Mouse (Mus musculus) lung, embryonic 14.5 days (tissue): Measurements from ENCODE around the gene Csrnp1. TPM values are rescaled to one million over a fixed set of nuclear protein-coding genes. Genes with fewer than 3 reads are reported as not detected.

ENCODE experiments used
- ATAC-seq: fragments of 200-750 bp; cut with Nextera tagmentation; 2 replicates; pipeline ENCODE4 v1.8.0; 2017; ENCODE audit warnings: mild to moderate bottlenecking, moderate TSS enrichment, moderate library complexity; ENCODE audit not compliant: insufficient read depth
- DNase-seq: peaks from one replicate; pipeline ENCODE4 v3.0.0-alpha.2; 2015
- H3K27ac ChIP-seq: fragments of 300-500 bp; sonication (generic); 2 replicates; pipeline ENCODE4 v1.5.1; 2014; ENCODE audit warnings: low read depth, mild to moderate bottlenecking, moderate library complexity
- H3K27me3 ChIP-seq: fragments of 300-500 bp; sonication (generic); 2 replicates; pipeline ENCODE4 v1.6.1; 2014; ENCODE audit warnings: low read length, control low read depth; ENCODE audit not compliant: insufficient read depth
- H3K36me3 ChIP-seq: fragments of 300-500 bp; sonication (generic); 2 replicates; pipeline ENCODE4 v1.6.1; 2014; ENCODE audit warnings: control low read depth; ENCODE audit not compliant: insufficient read depth
- H3K4me1 ChIP-seq: fragments of 300-500 bp; sonication (generic); 2 replicates; pipeline ENCODE4 v1.6.1; 2014; ENCODE audit warnings: antibody characterized with exemption, control low read depth; ENCODE audit not compliant: insufficient read depth
- H3K4me2 ChIP-seq: fragments of 300-500 bp; sonication (generic); 2 replicates; pipeline ENCODE4 v1.6.1; 2014; ENCODE audit warnings: mild to moderate bottlenecking
- H3K4me3 ChIP-seq: fragments of 300-500 bp; sonication (generic); 2 replicates; pipeline ENCODE4 v1.5.1; 2014; ENCODE audit warnings: low read depth, low read length
- H3K9ac ChIP-seq: fragments of 300-500 bp; sonication (generic); 2 replicates; pipeline ENCODE4 v1.6.1; 2014
- H3K9me3 ChIP-seq: fragments of 300-500 bp; sonication (generic); 2 replicates; pipeline ENCODE4 v1.6.1; 2016; ENCODE audit warnings: low read depth, low read length, control low read depth
- CTCF ChIP-seq: IDR thresholded peaks from 2 replicates; pipeline ENCODE4 v1.5.1; 2016; ENCODE audit warnings: antibody characterized with exemption, low read depth
- WGBS: fragments of 180-500 bp; shearing (Covaris S2); extraction: QIAGEN DNeasy Blood & Tissue Kit; methylation state at CpG from one replicate; pipeline ENCODE4 v1.1.7; 2014; 5-methylcytosine and 5-hydroxymethylcytosine counted together
- polyA plus RNA-seq: library from polyadenylated mRNA; unstranded; fragments of >200 nt; fragmentation: Nextera tagmentation; extraction: Ambion mirVana; gene quantifications from 2 replicates; pipeline ENCODE4 v1.2.1, GENCODE M21; 2014

Gene Csrnp1
- polyA plus RNA-seq, 1 experiment from 2014 or later = 2.2 TPM

GRCm38 (mm10) chr9:119981183-119982179 lies 3.0 kb downstream of the Csrnp1 start:
- under 1% methylated on average over 16 of the region's 16 CpGs for WGBS
- peak; percentile 93 for DNase-seq
- TF ChIP-seq CTCF = no peak
- Histone ChIP-seq H3K36me3 (peaks cover 2% of the 10 kb centered on the region; the same call in 1 of the 2 replicates), H3K9ac (peak overlapping the region; percentile 49), H3K9me3 (no peaks in the 10 kb centered on the region), H3K27me3 (no peaks in the 10 kb centered on the region), H3K27ac (peak overlapping the region; percentile 98), H3K4me2 (peak overlapping the region; percentile 98), H3K4me3 (peak overlapping the region; percentile 80), H3K4me1 (peaks cover 60% of the 10 kb centered on the region)
- ATAC-seq = peak; percentile 65

- TF ChIP-seq CTCF = no peak
- H3K27ac ChIP-seq = peak overlapping the region; percentile 98
- H3K4me2 ChIP-seq = peak overlapping the region; percentile 98
- peak overlapping the region; percentile 49; the same call in 1 of the 2 replicates for H3K9ac ChIP-seq
- DNase-seq = peak; percentile 55
- H3K27me3 ChIP-seq = no peaks in the 10 kb centered on the region
- peaks cover 59% of the 10 kb centered on the region for H3K4me1 ChIP-seq
- WGBS = 2% methylated on average over 4 of the region's 4 CpGs
- peak overlapping the region; percentile 80 for H3K4me3 ChIP-seq
- peak; percentile 13; the same call in 1 of the 2 replicates for ATAC-seq
- H3K9me3 ChIP-seq = no peaks in the 10 kb centered on the region
- peaks cover 3% of the 10 kb centered on the region; the same call in 1 of the 2 replicates for H3K36me3 ChIP-seq
Observed at GRCm38 (mm10) chr9:119980770-119981182, 3.7 kb downstream of the Csrnp1 start.

- no peak for ATAC-seq
- no peak overlapping the region for H3K4me2 ChIP-seq
Observed at GRCm38 (mm10) chr9:119979749-119980148, 4.7 kb downstream of the Csrnp1 start.

GRCm38 (mm10) chr9:119978811-119979441 lies 5.5 kb downstream of the Csrnp1 start:
- Histone ChIP-seq H3K4me3 (no peak overlapping the region), H3K4me2 (0 out of 2 replicates have a peak overlapping the region, but pooled peaks have one; percentile 13), H3K4me1 (peaks cover 54% of the 10 kb centered on the region), H3K27me3 (no peaks in the 10 kb centered on the region), H3K9me3 (no peaks in the 10 kb centered on the region), H3K27ac (peak overlapping the region; percentile 8; the same call in 1 of the 2 replicates), H3K36me3 (peaks cover 12% of the 10 kb centered on the region), H3K9ac (no peak overlapping the region)
- DNase-seq = no peak
- no peak for TF ChIP-seq CTCF
- 72% methylated on average over 6 of the region's 6 CpGs for WGBS
- ATAC-seq = no peak

More at GRCm38 (mm10) chr9:119979749-119980148, 4.7 kb downstream of the Csrnp1 start:
- H3K27ac ChIP-seq = no peak overlapping the region
- peaks cover 8% of the 10 kb centered on the region; the same call in 1 of the 2 replicates for H3K36me3 ChIP-seq
- no peaks in the 10 kb centered on the region for H3K27me3 ChIP-seq
- no peak overlapping the region for H3K4me3 ChIP-seq
- no peak overlapping the region for H3K9ac ChIP-seq
- WGBS = 46% methylated on average over 2 of the region's 2 CpGs
- no peak for DNase-seq
- no peak for TF ChIP-seq CTCF
- H3K9me3 ChIP-seq = no peaks in the 10 kb centered on the region
- peaks cover 57% of the 10 kb centered on the region for H3K4me1 ChIP-seq

- Histone ChIP-seq H3K4me2 (peak overlapping the region; percentile 13), H3K27ac (peak overlapping the region; percentile 8; the same call in 1 of the 2 replicates), H3K36me3 (peaks cover 18% of the 10 kb centered on the region), H3K27me3 (no peaks in the 10 kb centered on the region), H3K4me3 (no peak overlapping the region), H3K4me1 (peaks cover 54% of the 10 kb centered on the region), H3K9ac (no peak overlapping the region), H3K9me3 (no peaks in the 10 kb centered on the region)
- no peak for TF ChIP-seq CTCF
- WGBS = 43% methylated on average over 9 of the region's 9 CpGs
- no peak for DNase-seq
- ATAC-seq = no peak
Observed at GRCm38 (mm10) chr9:119978151-119978810, 6.2 kb downstream of the Csrnp1 start.

GRCm38 (mm10) chr9:119977557-119978060 lies 6.8 kb downstream of the Csrnp1 start:
- Histone ChIP-seq H3K27me3 (no peaks in the 10 kb centered on the region), H3K9ac (no peak overlapping the region), H3K36me3 (peaks cover 25% of the 10 kb centered on the region), H3K9me3 (no peaks in the 10 kb centered on the region), H3K4me3 (no peak overlapping the region), H3K27ac (no peak overlapping the region), H3K4me2 (peak overlapping the region; percentile 13), H3K4me1 (peaks cover 53% of the 10 kb centered on the region)
- WGBS = 14% methylated on average over 5 of the region's 5 CpGs
- no peak for ATAC-seq
- peak; percentile 69 for DNase-seq
- no peak for TF ChIP-seq CTCF
